Mouse (Mus musculus) MEL (cell line): ENCODE measurements around the gene Tmem132b.

ENCODE experiments used
- EP300 ChIP-seq, 2 experiments: IDR thresholded peaks; 2 replicates each; pipeline ENCODE4 v1.6.1; 2011; ENCODE audit warnings: improper control_type of control experiment in 2 of 2, low read length in 2 of 2, low read depth in 1 of 2, mild to moderate bottlenecking in 1 of 2
- HCFC1 ChIP-seq: IDR thresholded peaks from 2 replicates; pipeline ENCODE4 v1.6.1; 2012; ENCODE audit warnings: low read depth, mild to moderate bottlenecking, inconsistent platforms, low read length, improper control_type of control experiment, moderate library complexity
- MAX ChIP-seq: IDR thresholded peaks from 2 replicates; pipeline ENCODE4 v1.6.1; 2011; ENCODE audit warnings: low read length, improper control_type of control experiment
- MEF2A ChIP-seq: IDR thresholded peaks from 2 replicates; pipeline ENCODE4 v1.6.1; 2014; ENCODE audit warnings: low read depth, mild to moderate bottlenecking, inconsistent platforms, low read length, improper control_type of control experiment; ENCODE audit not compliant: poor library complexity, insufficient replicate concordance, severe bottlenecking; ENCODE audit errors: extremely low read depth
- POLR2A ChIP-seq, 2 experiments: IDR thresholded peaks; 2 replicates each; pipeline ENCODE4 v1.6.1; 2011 to 2012; ENCODE audit warnings: low read length in 2 of 2, mild to moderate bottlenecking in 2 of 2, control low read depth in 1 of 2, improper control_type of control experiment in 1 of 2, low read depth in 1 of 2, moderate library complexity in 1 of 2; ENCODE audit not compliant: control insufficient read depth in 1 of 2, insufficient read depth in 1 of 2, poor library complexity in 1 of 2
- USF1 ChIP-seq: IDR thresholded peaks from 2 replicates; pipeline ENCODE4 v1.6.1; 2014; ENCODE audit warnings: low read depth, mild to moderate bottlenecking, inconsistent platforms, low read length, improper control_type of control experiment, moderate library complexity

- no peak for TF ChIP-seq HCFC1
- TF ChIP-seq EP300 (IDR thresholded peaks at IDR 0.05; ENCODE audit: low read depth in 1 of 2, low read length in 2 of 2) = no peak
- TF ChIP-seq MAX = no peak
- TF ChIP-seq USF1 = no peak
- TF ChIP-seq POLR2A (IDR thresholded peaks at IDR 0.05; ENCODE audit: control insufficient read depth in 1 of 2, insufficient read depth in 1 of 2, low read depth in 1 of 2, low read length in 2 of 2, poor library complexity in 1 of 2) = no peak
- no peak for TF ChIP-seq MEF2A
Measured at GRCm38 (mm10) chr5:125607146-125607545, 75.6 kb downstream of the Tmem132b start.
